Comparison of ENCODE assay signal across 20 mouse cellular contexts in genomic region chr1:133264367-133264766, GRCm38 (mm10). TPM values are rescaled to one million over a fixed set of nuclear protein-coding genes. Genes with fewer than 3 reads are reported as not detected.
DNase-seq lines count a peak whose midpoint lies in the region; ATAC-seq and TF ChIP-seq lines count a peak whose summit lies in the region.
"Had no signal": no experiment of that assay in that cellular context is flagged by ENCODE, and none has a peak within 500 bp of the region (broad histone marks: within the 10 kb centered on the region; RNA-seq: fewer than 3 reads in every experiment).

No protein-coding gene starts in this region.

- 0 out of 2 replicates have a peak overlapping the region, but pooled peaks have one; percentile 58 for H3K27ac ChIP-seq in hindbrain, embryonic 13.5 days
- H3K27ac ChIP-seq in hindbrain, embryonic 10.5 days = no peak overlapping the region
- no peak overlapping the region for H3K27ac ChIP-seq in lung, embryonic 14.5 days (ENCODE audit: low read depth)
- H3K27ac ChIP-seq: forebrain, embryonic 15.5 days; limb, embryonic 12.5 days had no signal

- H3K36me3 ChIP-seq in hindbrain, embryonic 13.5 days = peaks cover 77% of the 10 kb centered on the region
- H3K36me3 ChIP-seq in hindbrain, embryonic 10.5 days = peaks cover 72% of the 10 kb centered on the region
- H3K36me3 ChIP-seq in lung, embryonic 14.5 days (ENCODE audit: insufficient read depth) = no peaks in the 10 kb centered on the region; the same call in 1 of the 2 replicates
- H3K36me3 ChIP-seq: limb, embryonic 12.5 days had no signal

- no peak overlapping the region for H3K4me2 ChIP-seq in hindbrain, embryonic 13.5 days
- H3K4me2 ChIP-seq in lung, embryonic 14.5 days = no peak overlapping the region
- H3K4me2 ChIP-seq: forebrain, embryonic 15.5 days; heart, embryonic 11.5 days; limb, embryonic 12.5 days had no signal

- no peaks in the 10 kb centered on the region for H3K27me3 ChIP-seq in hindbrain, embryonic 13.5 days
- H3K27me3 ChIP-seq in hindbrain, embryonic 10.5 days (ENCODE audit: insufficient read depth, poor library complexity, severe bottlenecking) = no peaks in the 10 kb centered on the region; the same call in 1 of the 2 replicates
- no peaks in the 10 kb centered on the region for H3K27me3 ChIP-seq in lung, embryonic 14.5 days (ENCODE audit: insufficient read depth, low read length)
- H3K27me3 ChIP-seq: forebrain, embryonic 15.5 days had no signal

- H3K4me1 ChIP-seq in hindbrain, embryonic 13.5 days (replicated peaks) = peaks cover 54% of the 10 kb centered on the region
- H3K4me1 ChIP-seq in hindbrain, embryonic 10.5 days (replicated peaks) = peaks cover 48% of the 10 kb centered on the region
- no peaks in the 10 kb centered on the region for H3K4me1 ChIP-seq in lung, embryonic 14.5 days (ENCODE audit: insufficient read depth)
- H3K4me1 ChIP-seq: limb, embryonic 12.5 days had no signal

- no peak for DNase-seq in hindbrain, embryonic 10.5 days (ENCODE audit: low spot score)
- peak; percentile 34 for DNase-seq in lung, embryonic 14.5 days
- no peak for DNase-seq in lung, postnatal 4 days
- peak; percentile 51 for DNase-seq in MN1 (ENCODE audit: low spot score)
- peak; percentile 54 for DNase-seq in adrenal gland, postnatal 25 days
- DNase-seq in layer of hippocampus, postnatal 14 days (ENCODE audit: low spot score in 2 of 2) = no peak
- DNase-seq: cerebellum, adult 9-11 months; right cerebral cortex, adult 18-20 months had no signal

- ATAC-seq in hindbrain, embryonic 13.5 days (ENCODE audit: low FRiP score) = 0 out of 2 replicates have a peak, but pooled peaks have one; percentile 16
- ATAC-seq in lung, embryonic 14.5 days (ENCODE audit: insufficient read depth) = no peak
- ATAC-seq: CD4-positive, CD25-positive, alpha-beta regulatory T cell, adult 4 months; forebrain, embryonic 15.5 days had no signal

- no peaks in the 10 kb centered on the region for H3K9me3 ChIP-seq in hindbrain, embryonic 13.5 days
- no peaks in the 10 kb centered on the region for H3K9me3 ChIP-seq in hindbrain, embryonic 10.5 days
- no peaks in the 10 kb centered on the region for H3K9me3 ChIP-seq in lung, embryonic 14.5 days (ENCODE audit: low read depth, low read length)
- H3K9me3 ChIP-seq: forebrain, embryonic 15.5 days had no signal

- no peak for TF ChIP-seq CTCF in lung, embryonic 14.5 days (IDR thresholded peaks at IDR 0.05; ENCODE audit: low read depth)

- 0 out of 2 replicates have a peak overlapping the region, but pooled peaks have one; percentile 9 for H3K9ac ChIP-seq in hindbrain, embryonic 13.5 days
- H3K9ac ChIP-seq in lung, embryonic 14.5 days = no peak overlapping the region; the same call in 1 of the 2 replicates
- H3K9ac ChIP-seq: forebrain, embryonic 15.5 days; limb, embryonic 12.5 days had no signal

- H3K4me3 ChIP-seq in hindbrain, embryonic 13.5 days = no peak overlapping the region
- no peak overlapping the region for H3K4me3 ChIP-seq in hindbrain, embryonic 10.5 days
- H3K4me3 ChIP-seq in lung, embryonic 14.5 days (ENCODE audit: low read depth, low read length) = no peak overlapping the region
- H3K4me3 ChIP-seq: forebrain, embryonic 15.5 days; limb, embryonic 12.5 days; megakaryocyte, embryonic 14.5 days had no signal

- 38% methylated on average over 12 of the region's 12 CpGs for WGBS in hindbrain, embryonic 13.5 days
- 70% methylated on average over 12 of the region's 12 CpGs for WGBS in hindbrain, embryonic 10.5 days
- 64% methylated on average over 12 of the region's 12 CpGs for WGBS in lung, embryonic 14.5 days

RNA-seq across cellular contexts. Expression of gene Golt1a, which starts 45.2 kb away (rescaled TPM):
- 0.10 TPM in 1 of 2 replicates, not detected in the other for polyA plus RNA-seq in hindbrain, embryonic 13.5 days (2015; fragmentation: Nextera tagmentation; extraction: Ambion mirVana)
- polyA plus RNA-seq in hindbrain, embryonic 10.5 days (2016; fragmentation: Nextera tagmentation; extraction: Ambion mirVana) = not detected in 2 replicates
- 0.55 and 1.1 TPM in 2 replicates for polyA plus RNA-seq in lung, embryonic 14.5 days (2014; fragmentation: Nextera tagmentation; extraction: Ambion mirVana)
- total RNA-seq in adrenal gland, postnatal 25 days (2021) = 0.43 and 1.0 TPM in 2 replicates
- not detected for total RNA-seq in layer of hippocampus, postnatal 14 days (2021)
- total RNA-seq: gastrocnemius, adult 18-20 months; hematopoietic stem cell, adult 5-6 weeks had no signal
- polyA plus RNA-seq: CD4-positive, CD25-positive, alpha-beta regulatory T cell, adult 4 months; heart, embryonic 11.5 days; limb, embryonic 12.5 days; neural tube, embryonic 11.5 days; thymus, postnatal 0 days had no signal

RNA-seq across cellular contexts. Expression of gene Kiss1, which starts 57.3 kb away (rescaled TPM):
- 0.38 TPM in 1 of 2 replicates, not detected in the other for polyA plus RNA-seq in hindbrain, embryonic 13.5 days (2015; fragmentation: Nextera tagmentation; extraction: Ambion mirVana)
- polyA plus RNA-seq in hindbrain, embryonic 10.5 days (2016; fragmentation: Nextera tagmentation; extraction: Ambion mirVana) = not detected in 2 replicates
- polyA plus RNA-seq in lung, embryonic 14.5 days (2014; fragmentation: Nextera tagmentation; extraction: Ambion mirVana) = 6.6 and 7.1 TPM in 2 replicates
- total RNA-seq in adrenal gland, postnatal 25 days (2021) = not detected in 2 replicates
- total RNA-seq in layer of hippocampus, postnatal 14 days (2021) = not detected
- total RNA-seq: gastrocnemius, adult 18-20 months; hematopoietic stem cell, adult 5-6 weeks; left cerebral cortex, adult 18-20 months had no signal
- polyA plus RNA-seq: CD4-positive, CD25-positive, alpha-beta regulatory T cell, adult 4 months; forebrain, embryonic 15.5 days; heart, embryonic 11.5 days; large intestine, adult 2 months; limb, embryonic 12.5 days; neural tube, embryonic 11.5 days had no signal

Comparison
In these comparisons a context has a peak if more than half of its experiments do, and no peak if none do; other contexts are left out.
1. DNase-seq: peak in lung, embryonic 14.5 days (single experiment), MN1 (single experiment) and adrenal gland, postnatal 25 days (single experiment); none in hindbrain, embryonic 10.5 days (single experiment), lung, postnatal 4 days (0 of 2) and layer of hippocampus, postnatal 14 days (0 of 2).